Mouse (Mus musculus) MEL (cell line): Measurements from ENCODE around the gene Klhl22.

Experiments
- CHD2 ChIP-seq: IDR thresholded peaks from 2 replicates; pipeline ENCODE4 v1.6.1; 2011; ENCODE audit warnings: low read length, improper control_type of control experiment
- CTCF ChIP-seq, 3 experiments: IDR thresholded peaks in 2 of 3; conservative IDR thresholded peaks in 1 of 3; 2 replicates each; pipeline ENCODE4 v1.5.1; 2011 to 2012; ENCODE audit warnings: low read length in 3 of 3, low read depth in 2 of 3, mild to moderate bottlenecking in 2 of 3, improper control_type of control experiment in 1 of 3, inconsistent platforms in 1 of 3, mixed read lengths in 1 of 3, moderate library complexity in 1 of 3; ENCODE audit not compliant: control insufficient read depth in 1 of 3, insufficient read depth in 1 of 3, poor library complexity in 1 of 3, severe bottlenecking in 1 of 3
- GABPA ChIP-seq: IDR thresholded peaks from 2 replicates; pipeline ENCODE4 v1.6.1; 2012; ENCODE audit warnings: low read depth, mild to moderate bottlenecking, inconsistent platforms, low read length, improper control_type of control experiment, moderate library complexity
- GATA1 ChIP-seq: IDR thresholded peaks from 2 replicates; pipeline ENCODE4 v1.6.1; 2011; ENCODE audit warnings: low read depth, low read length, improper control_type of control experiment
- HCFC1 ChIP-seq: IDR thresholded peaks from 2 replicates; pipeline ENCODE4 v1.6.1; 2012; ENCODE audit warnings: low read depth, mild to moderate bottlenecking, inconsistent platforms, low read length, improper control_type of control experiment, moderate library complexity
- MAFK ChIP-seq: IDR thresholded peaks from 2 replicates; pipeline ENCODE4 v1.6.1; 2011; ENCODE audit warnings: low read depth, mild to moderate bottlenecking, low read length, improper control_type of control experiment, borderline replicate concordance
- MAX ChIP-seq: IDR thresholded peaks from 2 replicates; pipeline ENCODE4 v1.6.1; 2011; ENCODE audit warnings: low read length, improper control_type of control experiment
- NRF1 ChIP-seq: IDR thresholded peaks from 2 replicates; pipeline ENCODE4 v1.6.1; 2014; ENCODE audit warnings: low read depth, mild to moderate bottlenecking, inconsistent platforms, low read length, improper control_type of control experiment, moderate library complexity; ENCODE audit not compliant: poor library complexity, insufficient read depth, severe bottlenecking
- POLR2A ChIP-seq, 2 experiments: IDR thresholded peaks; 2 replicates each; pipeline ENCODE4 v1.6.1; 2011 to 2012; ENCODE audit warnings: low read length in 2 of 2, mild to moderate bottlenecking in 2 of 2, control low read depth in 1 of 2, improper control_type of control experiment in 1 of 2, low read depth in 1 of 2, moderate library complexity in 1 of 2; ENCODE audit not compliant: control insufficient read depth in 1 of 2, insufficient read depth in 1 of 2, poor library complexity in 1 of 2
- TAL1 ChIP-seq: IDR thresholded peaks from 2 replicates; pipeline ENCODE4 v1.6.1; 2012; ENCODE audit warnings: mild to moderate bottlenecking, inconsistent platforms, low read length, moderate library complexity, mixed read lengths
- TCF12 ChIP-seq: IDR thresholded peaks from 2 replicates; pipeline ENCODE4 v1.6.1; 2014; ENCODE audit warnings: low read depth, mild to moderate bottlenecking, inconsistent platforms, low read length, improper control_type of control experiment, moderate library complexity
- UBTF ChIP-seq: IDR thresholded peaks from 2 replicates; pipeline ENCODE4 v1.6.1; 2012; ENCODE audit warnings: low read depth, mild to moderate bottlenecking, inconsistent platforms, low read length, improper control_type of control experiment, moderate library complexity, borderline replicate concordance; ENCODE audit not compliant: insufficient read depth
- USF1 ChIP-seq: IDR thresholded peaks from 2 replicates; pipeline ENCODE4 v1.6.1; 2014; ENCODE audit warnings: low read depth, mild to moderate bottlenecking, inconsistent platforms, low read length, improper control_type of control experiment, moderate library complexity
- USF2 ChIP-seq, 2 experiments: IDR thresholded peaks; 2 replicates each; pipeline ENCODE4 v1.6.1; 2011 to 2012; ENCODE audit warnings: improper control_type of control experiment in 2 of 2, low read length in 2 of 2, borderline replicate concordance in 1 of 2, inconsistent platforms in 1 of 2, low read depth in 1 of 2, mild to moderate bottlenecking in 1 of 2; ENCODE audit not compliant: insufficient read depth in 1 of 2

DNA sequence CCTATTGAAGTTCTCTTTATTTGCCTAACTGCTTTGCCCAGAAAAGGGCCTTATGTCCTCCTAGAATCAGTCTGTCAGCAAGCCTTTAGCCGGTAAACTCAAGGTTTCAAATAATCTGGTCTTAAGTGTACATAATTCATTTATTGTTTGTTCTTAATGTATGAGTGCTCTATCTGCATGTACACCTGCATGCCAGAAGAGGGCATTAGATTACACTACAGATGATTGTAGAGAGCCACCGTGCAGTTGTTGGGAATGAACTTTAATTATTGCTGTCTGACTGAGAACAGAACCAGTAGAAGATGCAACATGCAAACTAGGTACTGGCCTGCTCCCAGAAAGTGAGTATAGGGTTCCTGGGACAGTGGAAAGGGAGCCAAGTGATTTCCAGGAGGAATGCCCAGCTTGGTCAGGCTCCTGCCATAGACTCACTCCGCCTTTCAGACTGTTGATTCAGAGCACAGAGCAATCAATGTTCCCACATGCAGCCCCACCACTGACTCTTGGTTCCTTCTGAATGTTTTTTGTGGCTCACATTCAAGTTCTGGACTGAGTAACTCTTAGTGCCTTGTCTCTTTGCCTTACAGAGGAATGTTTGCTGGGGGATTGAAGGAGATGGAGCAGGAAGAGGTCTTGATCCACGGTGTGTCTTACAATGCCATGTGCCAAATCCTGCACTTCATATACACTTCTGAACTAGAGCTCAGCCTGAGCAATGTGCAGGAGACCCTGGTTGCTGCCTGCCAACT, 11.9 kb downstream of the Klhl22 start:
- no peak for TF ChIP-seq GABPA
- TF ChIP-seq CTCF (IDR thresholded peaks at IDR 0.05 in 2 of 3, conservative IDR thresholded peaks at IDR 0.05 in 1 of 3; ENCODE audit: control insufficient read depth in 1 of 3, insufficient read depth in 1 of 3, low read depth in 2 of 3, low read length in 3 of 3, poor library complexity in 1 of 3, severe bottlenecking in 1 of 3) = peak in 2 of 3 experiments; percentile 25 to 42; a peak in 3 of 6 replicates
- TF ChIP-seq CHD2 = no peak
- TF ChIP-seq POLR2A (IDR thresholded peaks at IDR 0.05; ENCODE audit: control insufficient read depth in 1 of 2, insufficient read depth in 1 of 2, low read depth in 1 of 2, low read length in 2 of 2, poor library complexity in 1 of 2) = no peak
- no peak for TF ChIP-seq GATA1
- no peak for TF ChIP-seq HCFC1
- TF ChIP-seq NRF1 = no peak
- no peak for TF ChIP-seq TAL1
- no peak for TF ChIP-seq MAX
- no peak for TF ChIP-seq UBTF
- no peak for TF ChIP-seq USF2 (IDR thresholded peaks at IDR 0.05; ENCODE audit: borderline replicate concordance in 1 of 2, insufficient read depth in 1 of 2, low read depth in 1 of 2, low read length in 2 of 2)
- no peak for TF ChIP-seq TCF12
- no peak for TF ChIP-seq USF1
- TF ChIP-seq MAFK = no peak
